Mouse (Mus musculus): Measurements from ENCODE around the gene En2. TPM values are rescaled to one million over a fixed set of nuclear protein-coding genes. Genes with fewer than 3 reads are reported as not detected.

The En2 gene
- polyA plus RNA-seq, 1 experiment: 0.46 TPM

DNA sequence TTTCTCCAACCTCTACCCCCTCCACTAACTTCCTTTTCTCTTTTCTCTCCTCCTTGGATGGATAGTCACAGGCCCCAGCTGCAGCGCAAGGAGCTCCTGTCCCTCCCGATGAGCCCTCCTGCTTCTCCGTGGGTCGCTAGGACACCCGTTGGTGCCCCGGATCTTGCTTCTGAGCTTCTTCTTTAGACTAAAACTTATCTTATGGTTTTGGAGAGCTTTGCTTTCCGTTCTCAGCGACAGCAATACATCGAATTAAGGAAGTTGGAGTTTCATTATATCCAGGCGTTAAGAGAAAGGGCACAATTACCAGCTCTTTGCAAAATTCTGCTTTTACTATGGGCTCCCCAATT is 10.1 kb downstream of the En2 start:
- Histone ChIP-seq H3K4me1 (ENCODE audit: control insufficient read depth, insufficient read depth, low read length) (no peaks in the 10 kb centered on the region), H3K4me3 (ENCODE audit: insufficient read depth, low read length) (no peak overlapping the region), H3K27ac (ENCODE audit: insufficient read depth, low read length) (no peak overlapping the region)
- TF ChIP-seq CTCF (IDR thresholded peaks at IDR 0.05; ENCODE audit: extremely low read depth, insufficient read depth, low read length) (no peak), POLR2A (IDR thresholded peaks at IDR 0.05; ENCODE audit: extremely low read depth, insufficient read depth, low read length) (no peak)

DNA sequence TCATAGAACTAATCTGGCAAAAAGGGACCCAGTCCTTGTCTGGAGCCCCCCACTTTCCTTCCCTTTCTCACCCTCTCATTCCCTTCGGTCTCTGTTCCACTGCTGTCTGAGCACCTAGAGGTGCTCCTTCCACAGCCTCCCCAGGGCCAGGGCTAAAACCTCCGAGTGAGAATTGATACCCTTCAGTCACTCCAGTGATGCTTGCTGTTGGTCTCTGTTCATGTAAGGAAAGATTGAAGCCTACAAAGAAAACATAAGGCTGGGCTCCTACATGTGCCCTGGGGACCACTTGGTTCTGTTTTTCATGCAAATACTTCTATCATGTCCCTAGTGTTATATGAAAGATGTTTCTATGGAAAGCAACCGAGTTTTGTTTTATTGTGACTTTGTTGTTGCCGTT is 10.5 kb downstream of the En2 start:
- H3K4me3 ChIP-seq (ENCODE audit: insufficient read depth, low read length): no peak overlapping the region
- no peaks in the 10 kb centered on the region for H3K4me1 ChIP-seq (ENCODE audit: control insufficient read depth, insufficient read depth, low read length)
- no peak overlapping the region for H3K27ac ChIP-seq (ENCODE audit: insufficient read depth, low read length)
- no peak for TF ChIP-seq POLR2A (IDR thresholded peaks at IDR 0.05; ENCODE audit: extremely low read depth, insufficient read depth, low read length)
- TF ChIP-seq CTCF (IDR thresholded peaks at IDR 0.05; ENCODE audit: extremely low read depth, insufficient read depth, low read length): no peak

DNA sequence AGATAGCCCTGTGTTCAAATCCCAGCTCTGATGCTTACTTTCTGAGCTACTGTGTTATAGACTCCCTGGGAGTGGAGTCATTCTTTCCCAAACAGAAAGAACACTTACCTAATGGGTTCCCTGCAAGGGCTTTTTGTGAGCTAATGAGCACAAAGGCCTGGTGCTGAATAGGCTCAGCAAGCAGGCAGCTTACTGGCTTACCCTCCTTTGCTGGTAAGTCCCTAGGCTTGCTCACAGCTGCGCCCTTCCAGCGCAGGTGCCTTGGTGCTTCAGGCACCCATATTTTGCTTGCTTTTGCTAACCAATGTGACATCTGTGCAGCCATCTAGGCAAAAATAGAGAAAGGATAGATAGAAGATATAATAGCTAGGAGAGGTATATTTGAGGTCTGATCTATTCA is 11.1 kb downstream of the En2 start:
- Histone ChIP-seq H3K4me1 (ENCODE audit: control insufficient read depth, insufficient read depth, low read length) (no peaks in the 10 kb centered on the region), H3K27ac (ENCODE audit: insufficient read depth, low read length) (no peak overlapping the region), H3K4me3 (ENCODE audit: insufficient read depth, low read length) (no peak overlapping the region)
- TF ChIP-seq POLR2A (IDR thresholded peaks at IDR 0.05; ENCODE audit: extremely low read depth, insufficient read depth, low read length) (no peak), CTCF (IDR thresholded peaks at IDR 0.05; ENCODE audit: extremely low read depth, insufficient read depth, low read length) (no peak)

DNA sequence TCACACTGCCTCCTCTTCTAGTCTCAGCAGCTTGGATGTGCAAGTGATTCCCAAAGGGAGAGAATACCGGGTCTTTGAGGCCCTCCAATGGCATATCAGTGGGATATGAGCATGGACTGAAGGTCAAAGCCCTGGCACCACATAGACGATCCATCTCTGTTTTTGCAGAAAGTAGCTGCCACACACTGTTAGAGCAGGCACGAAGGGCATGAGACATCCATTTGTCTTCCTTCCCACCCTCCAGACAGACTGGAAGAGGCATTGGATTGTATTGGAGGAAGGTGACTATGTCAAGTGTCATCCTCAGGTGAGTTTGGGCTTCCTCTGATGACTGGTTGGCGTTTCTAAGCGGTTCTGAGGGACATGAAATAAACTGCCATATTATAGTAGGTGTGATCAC is 12.8 kb downstream of the En2 start:
- no peaks in the 10 kb centered on the region for H3K4me1 ChIP-seq (ENCODE audit: control insufficient read depth, insufficient read depth, low read length)
- no peak for TF ChIP-seq CTCF (IDR thresholded peaks at IDR 0.05; ENCODE audit: extremely low read depth, insufficient read depth, low read length)
- TF ChIP-seq POLR2A (IDR thresholded peaks at IDR 0.05; ENCODE audit: extremely low read depth, insufficient read depth, low read length): no peak
- H3K27ac ChIP-seq (ENCODE audit: insufficient read depth, low read length): no peak overlapping the region
- H3K4me3 ChIP-seq (ENCODE audit: insufficient read depth, low read length): no peak overlapping the region

DNA sequence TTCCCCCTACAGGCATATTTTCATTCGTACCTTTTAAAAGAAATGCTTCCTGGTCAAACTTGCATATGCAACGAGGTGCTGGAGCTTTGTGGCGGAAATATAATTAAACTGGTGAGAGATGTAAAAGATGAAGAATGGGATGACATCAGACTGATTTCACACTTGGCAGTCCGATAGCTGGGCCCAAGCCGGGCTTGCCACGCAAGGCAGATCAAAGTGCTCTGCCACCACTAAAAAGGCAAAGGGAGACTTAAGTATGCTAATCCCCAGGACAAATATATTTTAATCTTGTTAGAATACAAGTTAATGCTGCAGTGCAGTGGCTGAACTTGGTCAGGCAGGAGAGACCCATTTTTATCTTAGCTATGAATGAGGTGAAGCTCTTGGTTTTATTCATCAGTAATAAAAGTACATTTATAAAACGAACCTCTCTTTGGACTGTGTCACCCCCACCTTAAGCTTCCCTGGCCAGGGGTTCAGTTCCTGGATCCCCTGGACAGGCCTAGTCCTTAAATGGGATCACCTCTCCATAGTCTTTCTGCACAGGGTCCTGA is 13.8 kb downstream of the En2 start:
- TF ChIP-seq CTCF (IDR thresholded peaks at IDR 0.05; ENCODE audit: extremely low read depth, insufficient read depth, low read length): no peak
- no peak for TF ChIP-seq POLR2A (IDR thresholded peaks at IDR 0.05; ENCODE audit: extremely low read depth, insufficient read depth, low read length)
- H3K4me1 ChIP-seq (ENCODE audit: control insufficient read depth, insufficient read depth, low read length): no peaks in the 10 kb centered on the region
- H3K4me3 ChIP-seq (ENCODE audit: insufficient read depth, low read length): no peak overlapping the region
- H3K27ac ChIP-seq (ENCODE audit: insufficient read depth, low read length): no peak overlapping the region

DNA sequence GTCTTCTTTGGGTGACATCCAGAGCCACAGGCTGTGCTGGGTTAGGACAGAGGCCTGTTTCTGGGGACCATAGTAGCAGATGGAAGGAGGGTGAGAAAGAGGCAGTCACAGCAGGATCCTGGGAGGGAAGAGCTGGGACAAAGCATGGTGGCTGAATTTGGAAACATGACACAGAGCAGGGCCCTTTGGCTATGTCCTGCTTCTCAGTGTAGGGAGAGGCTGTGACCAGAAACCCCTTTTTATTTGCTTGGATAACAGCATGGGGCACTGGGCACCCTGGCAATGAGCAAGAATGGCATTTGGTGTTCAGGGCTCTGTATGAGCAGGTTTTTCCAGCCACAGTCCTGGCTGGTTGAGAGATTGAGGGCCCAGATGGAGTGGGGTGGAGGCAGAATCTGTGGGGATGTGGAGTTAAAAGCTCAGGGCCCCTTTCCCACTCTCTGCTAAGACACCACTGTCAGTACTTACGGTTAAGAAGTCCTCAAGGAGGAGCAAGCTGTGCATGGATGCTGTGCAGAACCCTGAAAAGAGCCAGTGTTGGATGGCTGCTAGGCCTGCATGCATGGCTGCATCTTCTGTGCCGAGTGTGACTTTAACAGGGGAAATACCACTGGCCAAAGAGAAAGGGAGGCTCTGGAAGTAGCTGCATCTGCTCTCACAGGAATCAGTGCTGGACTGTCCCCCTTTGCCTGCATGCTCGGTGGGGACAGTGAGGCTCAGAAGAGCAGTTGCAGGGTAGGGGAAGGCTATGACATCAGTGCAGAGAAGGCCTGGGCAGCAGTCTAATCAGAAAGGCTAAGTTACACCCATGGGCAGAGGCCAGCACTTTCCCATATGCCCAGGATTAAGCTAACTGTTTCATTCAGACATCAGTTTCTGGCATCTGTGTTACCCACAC is 26.0 kb downstream of the En2 start:
- no peak for TF ChIP-seq POLR2A (IDR thresholded peaks at IDR 0.05; ENCODE audit: extremely low read depth, insufficient read depth, low read length)
- TF ChIP-seq CTCF (IDR thresholded peaks at IDR 0.05; ENCODE audit: extremely low read depth, insufficient read depth, low read length): no peak
- no peaks in the 10 kb centered on the region for H3K4me1 ChIP-seq (ENCODE audit: control insufficient read depth, insufficient read depth, low read length)
- no peak overlapping the region for H3K27ac ChIP-seq (ENCODE audit: insufficient read depth, low read length)
- no peak overlapping the region for H3K4me3 ChIP-seq (ENCODE audit: insufficient read depth, low read length)

DNA sequence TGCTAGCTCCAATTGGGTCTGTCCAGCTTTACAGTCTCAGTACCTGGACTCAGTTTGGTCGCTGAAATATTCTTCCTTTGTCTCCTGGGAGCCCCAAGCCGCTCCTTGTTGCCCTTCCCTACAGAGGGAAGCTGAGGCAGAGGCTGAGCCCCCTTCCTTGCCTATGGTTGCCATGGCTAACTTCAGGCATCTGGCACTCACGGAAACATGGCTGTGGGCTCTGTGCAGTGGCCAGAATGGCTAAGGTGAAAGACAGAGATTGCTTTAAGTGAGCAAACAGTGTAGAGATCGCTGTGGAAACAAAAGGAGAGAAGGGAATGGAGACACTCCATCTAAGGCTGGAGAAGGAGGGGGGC is 26.6 kb downstream of the En2 start:
- no peak for TF ChIP-seq POLR2A (IDR thresholded peaks at IDR 0.05; ENCODE audit: extremely low read depth, insufficient read depth, low read length)
- no peak for TF ChIP-seq CTCF (IDR thresholded peaks at IDR 0.05; ENCODE audit: extremely low read depth, insufficient read depth, low read length)
- H3K4me3 ChIP-seq (ENCODE audit: insufficient read depth, low read length): no peak overlapping the region
- H3K4me1 ChIP-seq (ENCODE audit: control insufficient read depth, insufficient read depth, low read length): no peaks in the 10 kb centered on the region
- no peak overlapping the region for H3K27ac ChIP-seq (ENCODE audit: insufficient read depth, low read length)

DNA sequence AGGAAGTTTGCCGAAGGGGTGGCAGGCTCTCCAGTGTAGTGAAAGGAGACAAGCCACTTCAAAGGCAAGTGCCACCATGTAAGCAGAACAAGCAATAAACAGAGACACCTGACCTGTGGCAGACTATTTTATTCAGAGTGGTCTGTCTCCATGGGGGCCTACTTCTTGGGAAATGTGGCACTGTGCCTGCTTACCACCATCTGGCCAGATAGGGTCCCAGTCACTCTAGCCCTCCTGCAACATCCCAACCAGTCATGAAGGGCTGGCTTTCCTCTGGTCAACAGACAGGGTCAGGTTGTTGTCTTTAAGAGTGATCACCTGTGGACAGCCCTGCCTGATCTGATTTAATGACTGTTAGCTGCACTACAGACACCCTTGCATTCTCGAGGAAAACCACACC is 30.0 kb downstream of the En2 start:
- Histone ChIP-seq H3K27ac (ENCODE audit: insufficient read depth, low read length) (no peak overlapping the region), H3K4me1 (ENCODE audit: control insufficient read depth, insufficient read depth, low read length) (no peaks in the 10 kb centered on the region)
- TF ChIP-seq CTCF (IDR thresholded peaks at IDR 0.05; ENCODE audit: extremely low read depth, insufficient read depth, low read length): no peak
- TF ChIP-seq POLR2A (IDR thresholded peaks at IDR 0.05; ENCODE audit: extremely low read depth, insufficient read depth, low read length): no peak

DNA sequence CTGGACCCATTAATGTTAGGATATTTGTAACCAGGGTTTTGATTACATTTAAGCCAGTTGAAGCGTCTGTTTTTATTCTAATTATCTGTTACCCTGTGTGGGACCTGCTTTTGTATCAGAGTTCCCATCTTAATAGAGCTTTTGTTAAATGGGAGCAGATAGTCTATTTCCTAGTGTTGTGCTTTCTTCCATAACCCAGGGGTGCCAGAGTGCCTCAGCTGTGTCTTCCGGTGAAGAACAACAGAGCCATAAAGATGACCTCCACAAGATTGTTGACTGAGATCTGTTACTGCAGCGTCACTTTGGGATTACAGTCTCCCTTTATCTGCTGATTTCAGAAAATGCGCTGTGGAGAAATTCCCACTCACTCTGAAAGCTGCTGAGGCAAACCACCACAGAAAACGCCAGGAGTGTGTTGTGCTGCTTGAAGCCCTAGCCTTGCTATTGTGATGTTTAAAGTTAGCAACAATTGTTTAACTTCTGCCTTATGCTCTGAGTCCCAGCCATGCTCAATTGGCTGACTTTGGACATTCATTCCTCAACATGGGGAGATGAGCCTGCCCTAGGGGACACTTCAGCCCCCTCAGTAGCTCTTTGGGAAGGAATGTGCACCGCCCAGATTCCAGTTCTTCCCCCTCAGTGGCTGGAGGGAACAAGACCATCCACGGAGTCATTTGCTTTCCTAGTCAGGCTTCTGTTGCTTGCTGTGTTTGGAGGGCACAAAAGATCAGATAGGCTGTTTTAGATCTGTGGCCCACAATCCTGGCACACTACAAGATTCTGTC is 33.8 kb downstream of the En2 start:
- Histone ChIP-seq H3K4me1 (ENCODE audit: control insufficient read depth, insufficient read depth, low read length) (no peaks in the 10 kb centered on the region), H3K27ac (ENCODE audit: insufficient read depth, low read length) (no peak overlapping the region), H3K4me3 (ENCODE audit: insufficient read depth, low read length) (no peak overlapping the region)
- TF ChIP-seq CTCF (IDR thresholded peaks at IDR 0.05; ENCODE audit: extremely low read depth, insufficient read depth, low read length) (no peak), POLR2A (IDR thresholded peaks at IDR 0.05; ENCODE audit: extremely low read depth, insufficient read depth, low read length) (no peak)

More for the DNA sequence above, 30.0 kb downstream of the En2 start:
- no peak overlapping the region for H3K4me3 ChIP-seq (ENCODE audit: insufficient read depth, low read length)

Measured in cortical plate, adult 2 months (tissue).